Mouse (Mus musculus) lung, postnatal 0 days (tissue): Measurements from ENCODE around the gene Lgmn. TPM values are rescaled to one million over a fixed set of nuclear protein-coding genes. Genes with fewer than 3 reads are reported as not detected.

Source experiments
- ATAC-seq: fragments of 200-750 bp; cut with Nextera tagmentation; 2 replicates; pipeline ENCODE4 v1.8.0; 2017; ENCODE audit warnings: moderate library complexity
- DNase-seq: peaks from one replicate; pipeline ENCODE4 v3.0.0-alpha.2; 2016; ENCODE audit warnings: low spot score
- H3K27ac ChIP-seq: fragments of 300-500 bp; sonication (generic); 2 replicates; pipeline ENCODE4 v1.5.1; 2014; ENCODE audit warnings: antibody characterized with exemption, mild to moderate bottlenecking, low read length, mixed read lengths
- H3K27me3 ChIP-seq: fragments of 300-500 bp; sonication (generic); replicated peaks from 2 replicates; pipeline ENCODE4 v1.6.1; 2014; ENCODE audit warnings: low read length, mixed read lengths; ENCODE audit not compliant: insufficient read depth
- H3K36me3 ChIP-seq: fragments of 300-500 bp; sonication (generic); 2 replicates; pipeline ENCODE4 v1.6.1; 2014; ENCODE audit warnings: low read length, mixed read lengths; ENCODE audit not compliant: insufficient read depth
- H3K4me1 ChIP-seq: fragments of 300-500 bp; sonication (generic); 2 replicates; pipeline ENCODE4 v1.6.1; 2014; ENCODE audit warnings: antibody characterized with exemption, low read depth, low read length, mixed read lengths; ENCODE audit not compliant: insufficient read depth
- H3K4me2 ChIP-seq: fragments of 300-500 bp; sonication (generic); replicated peaks from 2 replicates; pipeline ENCODE4 v1.6.1; 2014; ENCODE audit warnings: low read depth, mild to moderate bottlenecking, low read length, moderate library complexity, mixed read lengths
- H3K4me3 ChIP-seq: fragments of 300-500 bp; sonication (generic); 2 replicates; pipeline ENCODE4 v1.5.1; 2014; ENCODE audit warnings: low read depth, low read length
- H3K9ac ChIP-seq: fragments of 300-500 bp; sonication (generic); replicated peaks from 2 replicates; pipeline ENCODE4 v1.6.1; 2014; ENCODE audit warnings: low read depth, mild to moderate bottlenecking
- H3K9me3 ChIP-seq: fragments of 300-500 bp; sonication (generic); 2 replicates; pipeline ENCODE4 v1.6.1; 2016; ENCODE audit warnings: low read length, mixed read lengths
- CTCF ChIP-seq: IDR thresholded peaks from 2 replicates; pipeline ENCODE4 v1.5.1; 2016; ENCODE audit warnings: antibody characterized with exemption, mild to moderate bottlenecking
- EP300 ChIP-seq: IDR thresholded peaks from 2 replicates; pipeline ENCODE4 v1.6.1; 2016; ENCODE audit warnings: antibody characterized with exemption, mild to moderate bottlenecking, control low read depth
- WGBS: fragments of 180-500 bp; shearing (Covaris S2); extraction: QIAGEN DNeasy Blood & Tissue Kit; methylation state at CpG from one replicate; pipeline ENCODE4 v1.1.7; 2014; 5-methylcytosine and 5-hydroxymethylcytosine counted together
- polyA plus RNA-seq: library from polyadenylated mRNA; unstranded; fragments of >200 nt; fragmentation: Nextera tagmentation; extraction: Ambion mirVana; gene quantifications from 2 replicates; pipeline ENCODE4 v1.2.1, GENCODE M21; 2015

The Lgmn gene
- polyA plus RNA-seq, 1 experiment from 2014 or later: 198 TPM

- peaks cover 7% of the 10 kb centered on the region; the same call in 1 of the 2 replicates for H3K4me1 ChIP-seq
- H3K4me2 ChIP-seq: peak overlapping the region; percentile 83
- ATAC-seq: peak; percentile 12; the same call in 1 of the 2 replicates
- TF ChIP-seq CTCF (no peak), EP300 (no peak)
- no peak for DNase-seq
- H3K36me3 ChIP-seq: no peaks in the 10 kb centered on the region
- 2% methylated on average over 20 of the region's 20 CpGs for WGBS
- peak overlapping the region; percentile 58 for H3K9ac ChIP-seq
- H3K27me3 ChIP-seq: no peaks in the 10 kb centered on the region
- peak overlapping the region; percentile 68 for H3K4me3 ChIP-seq
- H3K9me3 ChIP-seq: no peaks in the 10 kb centered on the region
- peak overlapping the region; percentile 60; the same call in 1 of the 2 replicates for H3K27ac ChIP-seq
Observed at GRCm38 (mm10) chr12:102438983-102439631, 506 bp downstream of the Lgmn start.

GRCm38 (mm10) chr12:102437952-102438351 lies 1.7 kb downstream of the Lgmn start:
- peaks cover 7% of the 10 kb centered on the region; the same call in 1 of the 2 replicates for H3K4me1 ChIP-seq
- peak overlapping the region; percentile 83 for H3K4me2 ChIP-seq
- H3K36me3 ChIP-seq: no peaks in the 10 kb centered on the region
- H3K27me3 ChIP-seq: no peaks in the 10 kb centered on the region
- WGBS: 42% methylated on average over 5 of the region's 5 CpGs
- 0 out of 2 replicates have a peak overlapping the region, but pooled peaks have one; percentile 9 for H3K27ac ChIP-seq
- TF ChIP-seq CTCF: no peak
- no peaks in the 10 kb centered on the region for H3K9me3 ChIP-seq
- DNase-seq (peak; percentile 64), ATAC-seq (peak; percentile 13)
- H3K4me3 ChIP-seq: no peak overlapping the region; the same call in 1 of the 2 replicates
- no peak overlapping the region for H3K9ac ChIP-seq

- TF ChIP-seq CTCF (no peak), EP300 (no peak)
- H3K4me3 ChIP-seq: no peak overlapping the region
- H3K9me3 ChIP-seq: no peaks in the 10 kb centered on the region
- H3K9ac ChIP-seq: no peak overlapping the region
- DNase-seq (peak; percentile 32), ATAC-seq (no peak)
- H3K27ac ChIP-seq: no peak overlapping the region; the same call in 1 of the 2 replicates
- H3K4me1 ChIP-seq: peaks cover 7% of the 10 kb centered on the region; the same call in 1 of the 2 replicates
- 0 out of 2 replicates have a peak overlapping the region, but pooled peaks have one; percentile 14 for H3K4me2 ChIP-seq
- WGBS: 57% methylated on average over 10 of the region's 10 CpGs
- no peaks in the 10 kb centered on the region for H3K36me3 ChIP-seq
- no peaks in the 10 kb centered on the region for H3K27me3 ChIP-seq
Observed at GRCm38 (mm10) chr12:102436939-102437526, 2.6 kb downstream of the Lgmn start.

- Histone ChIP-seq H3K4me3 (no peak overlapping the region), H3K36me3 (no peaks in the 10 kb centered on the region), H3K4me2 (no peak overlapping the region), H3K27ac (no peak overlapping the region), H3K4me1 (peaks cover 7% of the 10 kb centered on the region; the same call in 1 of the 2 replicates), H3K27me3 (no peaks in the 10 kb centered on the region), H3K9ac (no peak overlapping the region), H3K9me3 (no peaks in the 10 kb centered on the region)
- ATAC-seq: no peak
- WGBS: 78% methylated on average over 4 of the region's 4 CpGs
- TF ChIP-seq CTCF (no peak), EP300 (no peak)
- no peak for DNase-seq
Observed at GRCm38 (mm10) chr12:102434107-102434506, 5.5 kb downstream of the Lgmn start.

- Histone ChIP-seq H3K4me1 (no peaks in the 10 kb centered on the region), H3K27ac (no peak overlapping the region), H3K4me2 (no peak overlapping the region), H3K4me3 (no peak overlapping the region), H3K9ac (no peak overlapping the region), H3K9me3 (no peaks in the 10 kb centered on the region), H3K36me3 (no peaks in the 10 kb centered on the region), H3K27me3 (no peaks in the 10 kb centered on the region)
- ATAC-seq (peak; percentile 84), DNase-seq (peak; percentile 65)
- 62% methylated on average over 12 of the region's 12 CpGs for WGBS
- TF ChIP-seq CTCF: no peak
- TF ChIP-seq EP300: peak; percentile 68; the same call in 1 of the 2 replicates
Observed at GRCm38 (mm10) chr12:102432238-102432637, 7.4 kb downstream of the Lgmn start.

GRCm38 (mm10) chr12:102430228-102430627 lies 9.4 kb downstream of the Lgmn start:
- no peaks in the 10 kb centered on the region for H3K4me1 ChIP-seq
- no peak overlapping the region for H3K27ac ChIP-seq
- DNase-seq (no peak), ATAC-seq (no peak)
- H3K27me3 ChIP-seq: no peaks in the 10 kb centered on the region
- TF ChIP-seq CTCF: no peak
- TF ChIP-seq EP300: no peak
- H3K9me3 ChIP-seq: no peaks in the 10 kb centered on the region
- no peak overlapping the region for H3K4me2 ChIP-seq
- no peaks in the 10 kb centered on the region for H3K36me3 ChIP-seq
- H3K4me3 ChIP-seq: no peak overlapping the region
- WGBS: 83% methylated on average over 4 of the region's 4 CpGs
- no peak overlapping the region for H3K9ac ChIP-seq
